Mouse (Mus musculus): ENCODE results near the gene Catsperg1.
"Not testable (repeated sequence)": the region's sequence is repeated elsewhere in the genome, so short reads cannot be mapped to it uniquely, and the experiment has no call there.

Catsperg1 gene

GRCm38 (mm10) chr7:29139237-29139636 lies 74.6 kb downstream of the Catsperg1 start:
- DNase-seq (ENCODE audit: extremely low spot score, low spot score): not testable (repeated sequence)

- no peak for DNase-seq (ENCODE audit: extremely low spot score, low spot score)
These were observed 76.4 kb downstream of the Catsperg1 start for GRCm38 (mm10) chr7:29137429-29137828.

- DNase-seq (ENCODE audit: extremely low spot score, low spot score): peak; percentile 32
These were observed 79.0 kb downstream of the Catsperg1 start, which contains the start of gene Rasgrp4 for GRCm38 (mm10) chr7:29134693-29135386. TSS of gene Rasgrp4 (plus strand) at chr7:29134851.

- DNase-seq (ENCODE audit: extremely low spot score, low spot score): no peak
These were observed 79.6 kb downstream of the Catsperg1 start for GRCm38 (mm10) chr7:29134230-29134629.

Data from neural tube, embryonic 10.5 days (tissue).